Mouse (Mus musculus): Measurements from ENCODE around the gene Gm49510.
A peak's percentile ranks its signal among the peaks of the same experiment; 100 is the strongest.

Gm49510 gene

DNA sequence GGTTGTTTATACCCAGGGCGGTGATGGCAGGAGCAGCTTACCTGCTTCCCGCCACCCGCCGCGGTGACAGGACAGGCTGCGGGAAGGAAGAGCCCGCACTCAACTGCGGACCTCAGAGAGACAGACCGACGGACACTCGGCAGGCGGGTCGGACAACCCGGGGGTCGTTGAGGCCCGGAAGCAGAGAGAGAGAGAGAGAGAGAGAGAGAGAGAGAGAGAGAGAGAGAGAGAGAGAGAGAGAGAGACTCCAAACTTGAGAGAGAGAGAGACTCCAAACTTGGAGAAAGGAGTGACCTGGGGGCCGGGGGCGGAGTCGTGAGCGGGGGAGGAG, at the start of gene Gm49510:
TSS of gene Gm49510 (plus strand) at position 259 of the 331 bp plus-strand sequence.
- DNase-seq = no peak

GRCm38 (mm10) chr15:78850059-78850824, 49.2 kb upstream of the Gm49510 start:
- peak in 1 of 2 experiments; percentile 27 for DNase-seq

DNA sequence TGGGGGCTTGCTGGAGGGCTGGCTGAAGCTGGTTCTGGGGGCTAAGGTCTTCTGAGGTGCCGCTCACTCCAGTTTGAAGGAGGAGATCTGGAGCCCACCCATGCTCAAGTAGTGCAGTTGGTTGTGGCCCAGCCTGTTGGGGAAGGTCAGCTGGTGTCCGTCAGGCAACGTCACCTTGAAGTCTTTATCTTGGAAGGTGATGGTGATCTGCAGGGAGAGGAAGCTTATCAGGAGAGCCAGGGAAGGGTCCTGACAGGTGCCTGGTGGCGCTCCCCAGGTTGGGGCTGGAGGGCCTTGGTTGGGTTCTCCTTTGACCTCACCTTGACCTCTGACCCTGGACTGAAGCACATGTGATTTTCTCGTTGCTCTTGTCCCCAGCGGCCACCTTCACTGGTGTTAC, 48.5 kb upstream of the Gm49510 start:
- no peak for DNase-seq

GRCm38 (mm10) chr15:78851505-78852153, 47.8 kb upstream of the Gm49510 start:
- peak; percentile 97 for DNase-seq

- DNase-seq = no peak
These were observed 44.0 kb upstream of the Gm49510 start, which contains the start of gene Lgals2 for GRCm38 (mm10) chr15:78855303-78855965. TSS of gene Lgals2 (minus strand) at chr15:78855529.

- DNase-seq = no peak
These were observed 42.5 kb upstream of the Gm49510 start for GRCm38 (mm10) chr15:78857009-78857408.

DNA sequence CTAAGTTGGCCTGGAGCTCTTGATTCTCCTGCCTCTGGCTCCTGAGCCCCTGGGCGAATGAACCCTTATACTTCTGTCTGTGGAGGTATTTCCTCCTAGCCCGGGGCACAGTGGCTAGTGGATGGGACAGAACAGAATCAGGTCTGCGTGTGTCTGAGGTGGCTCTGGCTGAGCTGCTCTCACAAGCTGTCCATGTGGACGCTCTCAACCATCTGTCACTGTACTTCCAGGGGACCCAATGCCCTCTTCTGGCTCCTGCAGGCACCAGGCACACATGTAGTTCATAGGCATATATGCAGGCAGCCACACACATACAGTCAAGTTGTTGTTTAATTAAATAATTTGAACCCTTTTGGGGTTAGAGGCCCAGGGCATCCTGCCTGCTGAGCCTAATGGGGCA, 40.2 kb upstream of the Gm49510 start:
- no peak for DNase-seq

- DNase-seq = peak; percentile 30 to 52
These were observed 39.8 kb upstream of the Gm49510 start for GRCm38 (mm10) chr15:78859714-78860113.

DNA sequence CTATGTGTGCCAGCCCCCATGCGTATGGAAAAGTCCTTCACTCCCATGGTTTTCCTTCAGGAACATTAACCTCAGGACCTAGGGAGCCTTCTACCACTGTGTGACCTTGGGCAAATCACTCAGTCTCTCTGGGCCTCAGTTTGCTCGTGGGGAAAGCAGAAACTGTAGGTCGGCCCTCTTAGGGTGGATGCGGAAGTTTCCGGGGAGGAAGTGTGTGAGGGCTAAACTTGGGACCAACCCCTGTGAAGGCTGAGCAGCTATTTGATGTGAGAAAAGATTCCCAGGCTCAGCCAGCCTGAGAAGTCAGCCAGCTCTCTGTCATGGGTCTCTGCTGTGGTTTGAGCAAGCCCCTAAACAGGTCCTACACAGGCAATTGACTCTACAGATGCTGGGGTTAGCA, 37.2 kb upstream of the Gm49510 start:
- no peak for DNase-seq

DNA sequence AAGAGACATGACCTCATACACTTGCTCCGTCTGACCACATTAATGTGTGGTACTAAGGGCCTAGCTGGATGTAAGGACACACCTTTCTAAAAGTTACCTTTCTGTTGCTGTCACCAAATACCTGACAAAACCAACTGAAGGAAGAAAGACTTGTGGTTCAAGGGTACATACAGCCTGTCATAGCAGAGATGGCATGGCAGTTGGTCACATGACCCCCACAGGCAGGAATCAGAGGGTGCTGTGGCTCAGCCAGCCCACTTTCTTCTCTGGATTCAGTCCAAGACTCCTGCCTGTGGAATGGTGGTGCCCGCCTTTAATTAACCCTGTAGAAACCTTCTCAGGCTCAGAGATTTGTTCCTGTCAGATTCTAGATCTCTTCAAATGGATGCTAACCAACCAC, 36.3 kb upstream of the Gm49510 start:
- DNase-seq = peak in 1 of 2 experiments; percentile 34

GRCm38 (mm10) chr15:78863852-78864253, 35.6 kb upstream of the Gm49510 start:
- DNase-seq = peak; percentile 70 to 81

DNA sequence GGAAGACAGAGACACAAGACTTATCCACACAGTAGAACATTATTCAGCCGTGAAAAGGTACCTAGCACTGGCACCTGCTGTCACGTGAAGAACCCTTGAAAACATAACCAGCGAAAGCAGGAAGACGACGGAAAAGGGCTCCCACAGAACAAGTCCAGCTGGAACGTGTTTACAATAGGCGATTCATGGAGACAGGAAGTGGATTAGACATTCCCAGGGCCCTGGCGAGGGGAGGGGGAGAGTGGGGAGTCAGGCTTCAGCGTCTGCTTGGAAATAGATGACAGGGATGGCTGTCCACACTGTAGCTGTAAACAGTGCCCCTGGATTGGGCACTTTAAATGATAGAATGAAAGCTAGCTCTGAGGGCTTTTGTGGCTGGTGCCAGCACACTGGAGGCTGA, 31.1 kb upstream of the Gm49510 start:
- DNase-seq = peak; percentile 75 to 84

- DNase-seq = peak in 1 of 2 experiments; percentile 34
These were observed 30.6 kb upstream of the Gm49510 start for GRCm38 (mm10) chr15:78868826-78869233.

GRCm38 (mm10) chr15:78869775-78870174, 29.7 kb upstream of the Gm49510 start:
- peak; percentile 55 to 70 for DNase-seq

DNA sequence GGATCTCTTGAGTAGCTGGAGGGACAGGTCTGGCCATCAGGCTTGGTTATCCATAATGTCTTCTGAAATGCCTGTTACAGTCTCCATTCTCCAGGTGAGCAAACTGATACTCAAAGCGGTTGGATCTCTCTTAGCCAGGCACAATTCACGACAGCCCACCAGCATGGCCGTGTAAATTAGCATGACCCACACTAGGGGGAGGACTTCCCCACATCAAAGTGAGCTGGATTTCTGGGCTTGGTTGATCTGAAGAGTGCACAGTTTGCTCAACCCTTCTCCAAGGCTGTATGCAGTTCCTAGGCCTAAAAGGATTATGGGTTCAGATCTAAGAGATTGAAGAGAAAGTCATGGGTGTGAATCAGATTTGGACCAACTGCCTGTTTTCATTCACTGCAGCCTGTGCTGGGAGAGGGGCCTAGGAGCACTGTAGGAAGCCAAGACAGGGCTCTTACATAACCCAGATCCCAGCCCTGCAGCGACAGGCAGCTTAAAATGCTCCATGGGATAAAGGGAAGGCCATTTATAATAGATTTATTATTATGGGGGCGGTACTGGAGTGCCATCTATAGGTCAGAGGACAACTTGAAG, 27.4 kb upstream of the Gm49510 start:
- no peak for DNase-seq

- no peak for DNase-seq
These were observed 25.5 kb upstream of the Gm49510 start for GRCm38 (mm10) chr15:78873803-78874435.

DNA sequence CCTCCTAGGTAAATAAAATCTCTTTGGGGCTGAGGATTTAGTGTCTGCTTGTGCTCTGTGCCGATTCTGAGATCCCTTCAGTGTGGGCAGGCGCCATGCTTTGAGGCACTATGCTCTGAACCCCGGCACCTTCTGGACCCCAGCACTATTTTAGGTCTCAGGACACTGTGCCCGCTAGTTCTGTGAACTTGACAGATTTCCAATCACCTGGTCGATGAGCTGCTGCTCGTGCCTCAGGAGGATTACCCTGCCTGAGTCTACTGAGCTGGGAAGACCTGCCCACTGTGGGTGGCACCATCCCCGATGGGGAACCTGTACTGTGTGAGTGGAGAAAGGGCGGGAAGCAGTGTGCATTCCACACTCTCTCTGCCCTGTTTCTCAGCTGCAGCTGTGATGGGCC, 24.5 kb upstream of the Gm49510 start:
- DNase-seq = no peak

DNA sequence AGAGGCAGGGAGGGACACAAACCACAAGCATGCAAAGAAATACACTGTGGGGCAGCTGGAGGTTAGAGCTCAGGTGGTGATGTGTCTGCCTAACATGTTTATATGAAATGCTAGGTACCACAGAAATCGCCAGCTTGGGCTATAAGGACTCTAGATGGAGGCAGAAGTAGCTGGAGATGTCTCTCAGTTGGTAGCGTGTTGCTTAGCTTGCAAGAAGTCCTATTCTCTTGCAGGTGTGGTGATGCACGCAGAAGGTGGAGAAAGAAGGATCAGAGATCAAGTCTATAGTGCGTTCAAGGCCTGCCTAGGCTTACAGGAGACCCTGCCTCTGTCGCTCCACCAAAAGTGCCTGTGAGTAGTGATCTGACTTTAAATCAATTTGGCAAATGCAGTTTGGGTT, 23.9 kb upstream of the Gm49510 start:
- no peak for DNase-seq

DNA sequence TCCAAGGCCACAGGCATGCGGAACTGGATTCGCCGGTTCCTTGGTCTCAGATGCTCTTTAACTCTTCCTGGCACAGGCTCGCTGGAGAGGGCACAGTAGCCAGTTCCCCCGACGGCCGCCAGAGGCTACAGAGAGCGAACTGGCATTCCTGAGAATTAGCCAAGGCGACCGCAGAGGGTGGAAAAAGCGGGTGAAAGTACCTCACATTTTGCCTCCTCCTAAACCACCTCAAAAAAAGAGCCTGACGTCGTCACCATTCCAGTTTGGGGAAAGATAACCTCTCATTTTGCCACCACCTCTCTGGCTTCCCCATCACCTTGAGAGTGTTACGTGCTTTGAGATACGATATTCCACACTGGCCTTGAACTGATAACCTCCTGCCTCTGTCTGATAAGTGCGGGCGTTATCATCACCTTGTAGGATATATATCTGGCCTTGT, 23.2 kb upstream of the Gm49510 start:
- peak; percentile 91 to 95 for DNase-seq

GRCm38 (mm10) chr15:78876991-78877809, 22.3 kb upstream of the Gm49510 start, which contains the start of gene Gga1:
TSS of gene Gga1 (plus strand) at chr15:78877190.
- DNase-seq = peak; percentile 95 to 97

GRCm38 (mm10) chr15:78877810-78878390, 21.6 kb upstream of the Gm49510 start:
- DNase-seq = no peak
